Mouse (Mus musculus) testis, adult 2 months (tissue): ENCODE measurements at regions not wholly inside any gene's neighbourhood (a gene's known extent, or its start where the extent isn't known, plus 50 kb on each side); places are given as distances from the start of the nearest gene placed in this dataset.

ENCODE experiments used
- CTCF ChIP-seq: fragments of 200-500 bp; IDR thresholded peaks from 2 replicates; pipeline ENCODE4 v1.5.1; 2012; ENCODE audit warnings: low read depth, mild to moderate bottlenecking, inconsistent platforms, low read length, moderate library complexity; ENCODE audit not compliant: control insufficient read depth, insufficient read depth, insufficient replicate concordance
- POLR2A ChIP-seq: fragments of 200-500 bp; IDR thresholded peaks from 2 replicates; pipeline ENCODE4 v1.6.1; 2012; ENCODE audit warnings: low read depth, mild to moderate bottlenecking, inconsistent platforms, low read length, moderate library complexity; ENCODE audit not compliant: control insufficient read depth

DNA sequence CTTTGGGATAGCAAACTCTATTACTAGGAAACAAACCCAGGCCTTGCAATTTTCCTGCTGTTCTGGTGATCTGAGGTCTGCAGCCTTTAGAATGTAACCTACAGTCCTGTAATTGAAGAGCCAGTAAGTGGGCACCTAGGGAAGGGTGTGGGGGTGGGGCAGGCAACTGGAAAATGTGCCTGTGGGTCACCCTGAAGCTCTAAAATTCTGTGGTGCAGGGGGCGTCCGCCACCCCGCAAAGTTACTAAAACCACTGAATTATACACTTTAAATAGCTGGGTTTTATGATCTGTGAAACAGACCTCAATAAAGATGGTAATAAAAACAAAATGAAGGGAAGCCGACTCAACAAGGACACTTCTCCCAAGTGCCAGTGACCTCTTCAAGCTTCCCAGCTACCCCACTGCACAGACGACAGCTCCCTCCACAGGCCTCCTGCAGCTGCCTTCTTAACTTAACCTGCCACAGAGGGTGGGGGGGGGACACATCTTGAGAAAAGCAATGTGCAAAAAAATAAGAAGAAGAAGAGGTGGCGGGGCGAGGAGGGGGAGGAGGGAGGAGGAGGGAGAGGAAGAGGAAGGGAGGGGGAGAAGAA lies 205.9 kb downstream of the Xxylt1 start:
- no peak for TF ChIP-seq CTCF
- TF ChIP-seq POLR2A: no peak
